Mouse (Mus musculus): ENCODE results near the gene Gp1bb. TPM values are rescaled to one million over a fixed set of nuclear protein-coding genes. Genes with fewer than 3 reads are reported as not detected.

Gene Gp1bb
- 2.5 to 12.9 TPM in 2 of 3 replicates, not detected in the other for total RNA-seq (2017)

DNA sequence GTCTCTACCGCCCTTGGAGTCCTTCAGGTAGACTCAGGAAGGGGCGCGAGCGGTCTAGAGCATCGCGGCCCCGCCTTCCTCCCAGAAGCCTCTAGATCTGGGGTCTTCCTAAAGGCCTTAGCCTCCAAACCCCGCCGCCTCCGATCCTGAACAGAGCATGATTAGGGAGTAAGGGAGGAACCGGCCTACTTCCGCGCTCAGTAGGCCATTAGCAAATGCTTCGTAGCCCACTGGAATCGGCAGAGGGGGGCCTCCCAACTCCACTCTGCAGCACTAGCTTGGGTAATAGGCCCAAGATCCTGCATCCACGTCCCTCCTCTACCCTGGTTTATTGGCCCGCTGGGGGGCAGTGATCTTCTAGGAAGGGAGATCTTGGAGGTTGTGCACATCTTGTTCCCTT is at the start of gene Gp1bb:
Gp1bb (minus strand) TSS at position 385 of the 400 bp plus-strand sequence.
- no peak for ATAC-seq (replicated peaks; ENCODE audit: insufficient number of reproducible peaks, low FRiP score, low TSS enrichment, poor library complexity, severe bottlenecking)

DNA sequence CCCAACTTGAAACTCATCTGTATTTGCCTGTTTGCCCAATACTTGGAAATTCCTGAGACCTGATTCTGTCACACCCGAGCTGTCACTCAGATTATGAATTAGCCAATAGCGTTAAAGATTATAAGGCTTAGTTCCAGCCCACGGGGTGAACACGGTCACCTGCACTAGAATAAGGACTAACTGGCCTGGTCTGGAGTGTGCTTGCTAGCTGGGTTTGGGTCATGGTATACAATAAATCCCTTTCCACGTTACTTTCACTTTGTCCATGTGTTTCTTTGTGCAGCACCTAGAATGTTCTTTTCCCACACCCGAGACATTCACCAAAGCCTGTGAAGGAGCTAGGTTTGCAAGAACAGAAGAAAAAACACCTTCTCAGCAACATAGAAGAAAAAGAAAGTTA is 47.7 kb upstream of the Gp1bb start:
- no peak for ATAC-seq (replicated peaks; ENCODE audit: insufficient number of reproducible peaks, low FRiP score, low TSS enrichment, poor library complexity, severe bottlenecking)

DNA sequence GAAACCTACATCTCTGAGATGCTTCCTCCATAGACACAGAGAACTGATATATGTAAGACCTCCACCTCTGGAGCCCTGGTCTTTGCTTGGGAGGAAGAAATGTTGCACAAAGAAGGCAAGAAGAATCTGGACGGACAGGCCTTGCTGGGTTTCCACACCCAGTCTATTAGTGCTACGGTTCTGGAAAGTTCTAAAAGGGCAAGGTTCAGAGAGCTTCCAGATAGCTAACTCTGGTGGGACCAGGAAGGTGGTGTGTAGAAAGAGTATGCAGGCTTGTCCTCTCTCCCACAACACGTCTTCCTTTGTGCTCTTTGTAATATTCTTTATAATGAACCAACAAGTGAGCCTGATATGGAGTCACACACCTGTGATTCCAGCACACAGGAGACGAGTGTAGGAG is 36.4 kb upstream of the Gp1bb start:
- ATAC-seq (replicated peaks; ENCODE audit: insufficient number of reproducible peaks, low FRiP score, low TSS enrichment, poor library complexity, severe bottlenecking) = no peak

DNA sequence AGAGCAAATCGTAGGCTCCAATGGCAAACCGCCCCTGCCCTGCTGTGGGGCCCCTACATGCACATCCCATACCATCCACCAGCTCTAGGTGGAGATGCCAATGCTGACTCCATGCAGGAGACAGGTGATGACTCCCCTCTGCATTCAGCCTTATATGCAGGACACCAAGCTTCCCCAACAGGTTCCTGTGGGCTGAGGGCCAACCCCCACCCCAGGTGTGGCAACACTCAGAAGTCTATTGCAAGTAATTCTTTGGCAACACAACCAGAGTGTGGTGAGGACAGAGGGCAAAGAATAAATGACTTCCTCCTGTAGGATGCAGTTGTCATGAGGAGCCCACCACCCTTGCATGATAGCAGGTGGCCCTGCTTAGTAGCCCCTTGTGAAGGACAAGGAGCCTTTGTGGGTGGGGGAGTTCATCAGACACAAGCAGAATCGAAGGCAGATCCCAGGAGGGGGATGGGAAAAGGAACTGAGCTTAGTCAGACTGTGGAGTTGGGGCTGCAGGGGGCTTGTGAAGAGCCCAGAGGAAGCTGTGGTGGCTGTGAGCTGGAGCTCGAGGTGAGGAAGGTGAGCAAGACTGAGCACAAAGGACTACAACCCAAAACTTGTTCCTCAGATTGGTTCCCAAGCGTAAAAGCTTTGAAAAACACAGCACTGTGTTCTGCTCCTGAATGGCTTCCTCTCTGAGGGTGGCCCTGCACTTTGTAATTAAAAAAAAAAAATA is 33.3 kb upstream of the Gp1bb start:
- ATAC-seq (replicated peaks; ENCODE audit: insufficient number of reproducible peaks, low FRiP score, low TSS enrichment, poor library complexity, severe bottlenecking) = no peak

DNA sequence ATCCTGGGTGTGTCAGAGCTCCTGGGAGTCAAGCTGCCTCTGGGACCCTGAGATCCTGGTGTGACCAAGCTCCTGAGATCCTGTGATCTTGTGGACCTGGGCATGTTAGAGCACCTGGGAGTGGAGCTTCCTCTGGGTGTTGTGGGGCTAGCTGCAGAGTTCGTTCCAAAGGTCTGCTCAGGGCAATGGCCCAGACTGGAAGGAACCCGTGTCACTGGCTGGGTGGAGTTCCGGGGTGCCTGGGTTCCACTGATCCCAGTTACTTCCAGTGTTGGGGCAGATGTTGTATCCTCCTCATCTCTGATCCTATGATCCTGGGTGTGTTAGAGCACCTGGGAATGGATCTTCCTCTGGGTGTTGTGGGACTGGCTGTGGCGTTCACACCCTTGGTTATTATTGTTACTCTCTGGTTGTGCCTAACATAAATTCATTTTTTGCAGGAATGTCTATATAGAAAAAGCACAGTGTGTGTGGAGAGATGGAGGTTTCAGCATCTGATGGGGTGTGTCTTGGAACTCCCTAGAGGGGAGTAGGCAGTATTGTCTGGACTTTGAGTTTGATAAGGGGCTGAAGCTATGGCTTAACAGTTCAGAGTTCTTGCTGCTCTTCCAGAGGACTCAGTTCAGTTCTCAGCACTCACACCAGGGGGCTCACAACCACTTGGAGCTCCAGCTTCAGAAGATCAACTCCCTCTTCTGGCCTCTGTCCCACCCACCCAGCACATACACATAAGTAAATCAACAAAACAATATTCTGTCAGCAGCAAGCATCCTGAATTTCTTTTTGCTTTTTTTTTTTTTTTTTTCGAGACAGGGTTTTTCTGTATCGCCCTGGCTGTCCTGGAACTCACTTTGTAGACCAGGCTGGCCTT is 31.3 kb upstream of the Gp1bb start:
- ATAC-seq (replicated peaks; ENCODE audit: insufficient number of reproducible peaks, low FRiP score, low TSS enrichment, poor library complexity, severe bottlenecking) = no peak

DNA sequence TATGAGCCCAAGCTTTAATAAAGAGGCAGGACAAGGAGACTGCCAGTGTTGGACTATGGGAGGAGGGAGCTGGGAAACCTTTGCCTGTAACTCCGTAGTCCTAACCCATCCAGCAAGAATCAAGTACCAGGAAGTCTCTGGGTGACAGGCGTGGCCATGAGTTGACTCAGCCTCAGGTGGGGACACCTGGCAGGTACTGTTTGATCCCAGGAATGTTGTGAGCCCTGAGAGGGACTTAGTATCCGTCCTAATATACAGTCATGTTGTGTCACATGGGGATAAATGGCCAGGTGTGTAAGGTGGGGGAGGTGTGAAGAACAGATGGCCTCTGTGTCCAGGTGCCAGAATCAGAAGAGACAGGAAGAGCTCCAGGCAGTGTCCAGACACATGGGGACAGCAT is 26.9 kb upstream of the Gp1bb start:
- ATAC-seq (replicated peaks; ENCODE audit: insufficient number of reproducible peaks, low FRiP score, low TSS enrichment, poor library complexity, severe bottlenecking) = no peak

DNA sequence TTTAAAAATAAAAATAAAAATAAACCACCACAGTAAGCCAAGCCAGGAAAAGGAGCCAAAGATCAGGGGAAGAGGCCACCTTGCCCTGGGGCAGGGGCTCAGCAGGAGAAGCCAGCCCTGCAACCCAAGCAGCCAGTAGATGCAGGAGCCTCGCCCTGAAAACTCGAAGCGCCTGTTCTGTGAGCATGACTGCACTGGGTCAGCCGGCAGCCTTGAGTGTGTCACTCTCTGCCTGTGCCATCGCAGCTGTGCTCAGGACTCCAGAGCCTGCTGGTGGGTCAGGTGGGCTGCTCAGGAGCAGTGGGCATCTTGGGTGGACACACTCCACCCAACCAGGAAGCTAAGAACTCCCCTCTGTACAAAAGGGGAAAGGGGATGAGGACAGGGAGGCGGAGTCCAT is 23.1 kb upstream of the Gp1bb start:
- no peak for ATAC-seq (replicated peaks; ENCODE audit: insufficient number of reproducible peaks, low FRiP score, low TSS enrichment, poor library complexity, severe bottlenecking)

DNA sequence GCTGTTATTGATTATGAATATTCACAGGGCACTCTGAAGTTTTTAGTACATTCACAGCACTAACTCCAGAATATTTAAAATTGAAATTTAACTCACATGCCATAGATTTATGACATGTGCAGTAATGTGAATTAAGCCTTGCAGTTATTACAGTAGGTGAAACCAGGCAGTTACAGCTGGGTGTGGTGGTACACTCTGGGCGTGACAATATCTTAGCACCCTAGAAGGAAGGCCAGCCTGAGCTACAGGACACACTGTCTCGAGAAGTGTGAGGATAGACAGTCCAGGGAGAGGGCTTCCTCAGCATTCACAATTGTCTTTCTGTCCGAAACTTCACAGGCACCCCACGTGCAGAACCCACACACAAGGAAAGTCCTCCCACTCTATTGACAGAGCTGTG is 22.3 kb upstream of the Gp1bb start:
- no peak for ATAC-seq (replicated peaks; ENCODE audit: insufficient number of reproducible peaks, low FRiP score, low TSS enrichment, poor library complexity, severe bottlenecking)

DNA sequence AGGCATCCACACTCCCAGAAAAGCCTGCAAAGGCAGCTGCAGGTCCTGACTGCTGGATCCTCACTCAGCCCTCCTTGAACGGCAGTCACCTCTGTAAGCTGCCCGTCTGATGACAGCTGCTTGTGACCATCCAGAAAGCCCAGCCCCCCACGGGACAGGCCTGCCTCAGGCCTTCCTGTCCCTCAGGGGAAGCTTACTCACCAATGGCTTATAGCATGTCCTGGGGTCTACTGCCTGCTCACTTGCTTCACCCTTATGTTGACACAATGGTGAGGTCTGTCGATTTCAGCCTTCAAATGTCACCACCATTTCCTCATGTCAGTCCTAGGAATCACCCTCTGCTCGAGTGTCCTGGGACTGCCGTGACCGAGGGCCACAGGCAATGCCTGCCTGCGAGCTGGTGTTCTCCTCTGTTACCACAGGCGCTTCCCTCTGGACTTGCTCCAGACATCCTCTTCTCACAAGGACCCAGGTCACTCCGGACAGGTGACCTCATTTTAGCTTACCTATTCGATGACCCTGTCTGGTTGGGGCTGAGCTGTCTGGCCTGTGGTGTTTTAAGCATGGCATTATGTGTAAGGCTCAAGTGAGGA is 21.3 kb upstream of the Gp1bb start:
- no peak for ATAC-seq (replicated peaks; ENCODE audit: insufficient number of reproducible peaks, low FRiP score, low TSS enrichment, poor library complexity, severe bottlenecking)

DNA sequence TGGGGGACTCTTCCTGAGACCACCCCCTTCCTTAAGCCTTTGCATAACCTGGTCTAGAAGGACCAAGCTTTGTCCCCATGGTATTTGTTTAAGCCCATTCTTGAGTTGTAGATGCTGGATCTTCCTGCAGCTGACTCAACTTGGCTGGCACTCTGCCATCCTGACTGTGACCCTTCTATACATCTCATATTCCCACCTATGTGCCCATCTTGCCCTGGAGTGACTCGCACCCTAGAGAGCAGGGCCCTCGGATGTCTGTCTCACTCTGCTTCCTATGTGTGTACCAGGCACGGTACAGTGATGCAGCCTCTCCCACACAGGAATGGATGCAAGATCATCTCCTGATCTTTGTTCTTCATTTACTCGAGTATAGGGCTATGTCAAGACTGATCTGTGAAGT is 20.7 kb upstream of the Gp1bb start:
- no peak for ATAC-seq (replicated peaks; ENCODE audit: insufficient number of reproducible peaks, low FRiP score, low TSS enrichment, poor library complexity, severe bottlenecking)

DNA sequence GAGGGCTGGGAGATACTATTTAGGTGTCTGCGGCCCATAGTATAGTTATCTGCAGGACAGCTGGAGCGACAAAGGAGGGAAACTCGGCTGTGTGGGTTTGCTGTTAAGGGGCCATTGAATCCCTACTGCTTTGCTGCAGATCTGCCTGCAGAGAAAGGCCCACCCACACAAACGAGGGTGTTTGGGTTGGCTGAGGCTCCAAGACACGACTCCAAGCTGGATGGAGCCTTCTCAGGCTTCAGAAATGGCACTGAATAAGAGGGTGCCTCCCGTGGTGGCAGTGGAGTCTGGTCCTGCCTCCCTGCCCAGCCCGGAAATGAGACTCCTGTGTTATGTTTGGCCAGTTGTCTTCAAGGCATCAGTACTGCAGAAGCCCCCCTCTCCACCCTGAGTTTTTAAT is 20.1 kb upstream of the Gp1bb start:
- no peak for ATAC-seq (replicated peaks; ENCODE audit: insufficient number of reproducible peaks, low FRiP score, low TSS enrichment, poor library complexity, severe bottlenecking)

DNA sequence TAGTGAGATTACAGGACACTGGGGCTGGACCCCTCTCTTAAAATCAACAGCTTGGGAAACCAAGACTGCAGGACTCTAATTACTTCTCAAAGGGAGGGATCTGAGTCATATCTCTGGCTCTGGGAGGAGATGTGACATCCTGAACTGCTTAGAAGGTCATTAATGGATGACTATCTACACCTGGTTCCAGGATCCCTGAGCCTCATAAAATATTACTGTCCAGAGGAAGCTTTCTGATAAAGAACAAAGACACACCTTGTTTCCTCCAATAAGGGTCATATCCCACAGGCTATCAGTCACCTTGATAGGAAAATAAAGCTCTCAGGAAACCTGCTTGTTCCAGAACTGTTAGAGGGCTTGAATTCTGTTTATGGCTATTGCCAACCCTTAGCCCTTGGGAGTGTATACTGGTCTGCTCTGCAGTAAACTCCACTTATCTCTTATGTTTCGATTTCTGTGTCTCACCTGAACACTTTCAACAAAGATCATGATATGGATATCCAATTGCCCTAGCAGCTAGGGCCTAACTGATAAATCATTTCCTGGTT is 17.3 kb upstream of the Gp1bb start:
- ATAC-seq (replicated peaks; ENCODE audit: insufficient number of reproducible peaks, low FRiP score, low TSS enrichment, poor library complexity, severe bottlenecking) = no peak

DNA sequence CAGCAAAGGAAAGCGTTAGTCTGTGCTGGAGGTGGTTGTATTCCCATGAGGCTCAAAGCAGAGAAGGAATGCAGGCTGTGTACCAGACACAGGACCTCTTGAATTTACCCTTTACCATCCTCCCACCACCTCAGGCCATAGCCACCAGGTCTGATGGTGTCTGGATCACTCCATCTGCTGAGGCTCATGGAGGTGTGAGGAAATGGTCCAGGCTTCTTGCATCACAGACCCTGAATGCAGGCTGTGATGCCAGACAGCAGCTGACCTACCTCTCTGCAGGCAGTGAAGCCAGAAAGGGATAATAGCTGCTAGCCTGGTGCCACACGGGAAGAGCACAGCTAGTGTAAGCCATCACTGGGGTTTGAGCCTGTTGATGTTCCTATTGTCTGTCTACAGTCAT is 16.2 kb upstream of the Gp1bb start:
- ATAC-seq (replicated peaks; ENCODE audit: insufficient number of reproducible peaks, low FRiP score, low TSS enrichment, poor library complexity, severe bottlenecking) = no peak

DNA sequence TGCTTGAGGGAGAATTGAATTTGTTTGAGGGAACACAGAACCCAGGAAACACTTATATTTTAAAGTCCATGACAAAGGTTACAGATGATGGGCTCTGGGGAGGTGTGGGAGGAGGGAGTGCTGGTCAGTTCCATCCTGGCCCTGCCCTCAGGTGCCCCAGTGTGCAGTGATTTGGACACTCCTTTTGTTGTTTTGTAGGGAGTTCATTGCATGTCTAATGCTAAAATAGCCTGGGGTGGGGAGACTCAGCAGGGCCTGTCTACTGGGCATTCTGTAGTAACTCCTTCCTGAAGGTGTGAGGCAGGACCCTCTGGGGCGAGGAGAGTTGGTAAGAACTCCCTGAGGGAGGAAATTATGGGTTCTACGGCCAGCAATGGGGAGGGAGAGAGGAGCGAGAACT is 14.6 kb upstream of the Gp1bb start:
- no peak for ATAC-seq (replicated peaks; ENCODE audit: insufficient number of reproducible peaks, low FRiP score, low TSS enrichment, poor library complexity, severe bottlenecking)

DNA sequence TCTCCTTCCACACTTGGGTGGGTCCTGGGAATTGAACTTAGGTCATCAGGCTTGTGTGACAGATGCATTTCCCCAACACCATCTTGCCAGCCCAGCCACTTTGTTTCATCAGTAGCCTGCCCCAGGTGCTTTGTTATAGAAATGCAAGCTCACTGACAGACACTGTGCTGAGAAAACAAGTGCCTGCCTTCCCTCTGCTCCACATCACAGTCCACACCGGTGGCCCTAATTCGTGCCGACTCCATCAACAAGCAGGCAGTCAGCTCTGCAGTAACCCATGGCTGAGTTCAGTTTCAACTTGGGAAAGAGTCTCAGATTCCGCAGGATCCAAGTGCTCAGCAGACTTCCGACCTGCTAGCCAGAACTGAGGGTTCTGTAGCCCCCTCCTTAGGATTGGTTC is 14.2 kb upstream of the Gp1bb start:
- ATAC-seq (replicated peaks; ENCODE audit: insufficient number of reproducible peaks, low FRiP score, low TSS enrichment, poor library complexity, severe bottlenecking) = no peak

DNA sequence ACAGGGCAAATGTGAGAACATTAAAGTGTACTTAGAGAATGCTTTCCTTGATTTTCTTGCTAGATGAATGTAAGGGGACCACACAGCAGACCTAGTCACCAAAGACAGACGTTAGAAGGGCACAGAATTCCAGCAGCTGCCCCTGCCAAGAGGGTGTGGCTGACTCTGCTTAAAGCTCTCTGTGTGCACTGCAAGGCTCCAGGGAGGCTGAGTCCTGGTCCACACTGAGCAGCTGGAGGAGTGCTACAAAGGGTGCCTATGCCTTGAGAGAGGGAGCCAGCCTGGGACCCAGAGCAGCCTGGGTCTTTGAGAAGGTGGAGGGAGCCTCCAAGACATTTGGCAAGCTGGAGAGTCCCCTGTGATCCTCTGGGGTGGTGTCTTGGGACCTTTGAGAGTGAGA is 11.1 kb upstream of the Gp1bb start:
- ATAC-seq (replicated peaks; ENCODE audit: insufficient number of reproducible peaks, low FRiP score, low TSS enrichment, poor library complexity, severe bottlenecking) = no peak

DNA sequence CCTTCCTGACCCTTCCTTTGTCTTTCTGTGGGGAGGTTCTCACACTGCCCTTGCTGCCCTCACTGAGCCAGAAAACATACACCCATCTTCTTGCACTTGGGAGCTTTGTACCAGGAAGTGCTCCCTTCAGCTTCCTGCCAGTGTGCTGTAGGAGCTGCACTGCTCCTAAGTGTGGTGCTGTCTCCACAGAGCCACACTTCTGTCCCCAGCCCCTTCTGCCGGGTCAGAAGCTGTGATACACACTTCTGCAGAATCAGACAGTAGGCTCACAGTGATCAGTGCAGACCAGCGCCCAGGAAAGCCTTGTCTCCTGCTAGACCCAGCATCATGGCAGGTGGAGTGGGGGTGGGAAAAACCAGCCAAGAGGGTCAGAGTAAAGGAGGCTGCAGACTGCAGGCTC is 10.6 kb upstream of the Gp1bb start:
- no peak for ATAC-seq (replicated peaks; ENCODE audit: insufficient number of reproducible peaks, low FRiP score, low TSS enrichment, poor library complexity, severe bottlenecking)

DNA sequence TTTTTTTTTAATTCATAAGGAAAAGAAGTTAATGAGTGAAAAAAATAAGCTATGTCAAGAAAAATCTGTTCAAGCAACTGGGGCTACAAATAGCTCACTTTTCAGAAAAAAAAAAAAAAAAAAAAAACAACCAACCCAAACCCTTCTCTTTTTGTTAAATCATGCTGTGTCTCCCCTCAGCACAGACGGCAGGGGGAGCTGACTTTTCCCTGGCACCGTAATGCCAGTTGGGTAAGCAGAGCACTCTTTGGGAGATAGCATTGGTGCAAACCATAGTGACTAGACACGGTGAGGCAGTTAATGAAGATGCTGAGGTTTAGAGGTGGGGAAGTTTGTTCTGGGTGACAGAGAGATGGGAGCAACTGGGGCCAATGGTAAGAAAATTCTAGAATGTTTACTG is 9.9 kb upstream of the Gp1bb start:
- ATAC-seq (replicated peaks; ENCODE audit: insufficient number of reproducible peaks, low FRiP score, low TSS enrichment, poor library complexity, severe bottlenecking) = no peak

DNA sequence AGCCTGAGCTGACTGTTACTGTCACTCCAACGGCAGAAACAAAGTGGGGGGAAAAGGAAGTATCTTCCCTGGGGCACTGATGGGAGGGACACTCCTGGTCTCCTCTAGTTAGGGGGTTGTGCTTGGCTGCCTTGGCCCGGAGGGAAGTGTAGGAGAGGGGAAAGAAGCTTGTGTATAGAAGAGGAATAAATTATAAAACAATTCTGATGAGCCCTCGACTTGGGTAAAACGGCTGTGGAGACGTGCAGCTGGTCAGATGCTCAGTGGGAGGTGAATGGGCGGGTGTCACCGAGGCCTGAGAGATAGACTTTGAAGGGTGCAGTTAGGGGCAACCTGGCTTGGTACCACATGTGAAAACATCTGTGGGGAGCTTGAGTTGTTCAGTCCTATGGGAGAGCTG is 8.9 kb upstream of the Gp1bb start:
- no peak for ATAC-seq (replicated peaks; ENCODE audit: insufficient number of reproducible peaks, low FRiP score, low TSS enrichment, poor library complexity, severe bottlenecking)

DNA sequence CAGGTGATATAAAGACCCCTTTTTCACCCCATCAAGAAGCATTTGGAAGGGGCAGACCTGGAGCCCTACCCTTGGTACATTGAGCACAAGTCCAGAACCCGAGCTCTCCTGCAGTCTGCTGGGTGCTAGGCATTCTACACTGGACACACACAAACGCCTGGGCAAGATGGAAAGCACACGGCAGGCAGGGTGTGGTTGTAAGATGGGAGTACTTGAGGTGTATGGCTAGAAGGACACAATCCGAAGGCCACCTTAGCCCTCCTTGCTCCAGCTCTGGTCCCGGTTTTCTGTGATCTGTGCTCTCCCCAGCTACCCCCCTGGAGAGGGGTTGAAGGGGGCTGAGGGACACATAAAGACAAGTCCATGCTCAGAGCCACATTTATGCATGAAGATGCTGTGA is 8.1 kb upstream of the Gp1bb start:
- no peak for ATAC-seq (replicated peaks; ENCODE audit: insufficient number of reproducible peaks, low FRiP score, low TSS enrichment, poor library complexity, severe bottlenecking)
